ENCODE assay signal across 8 mouse cellular contexts in the genomic region with DNA sequence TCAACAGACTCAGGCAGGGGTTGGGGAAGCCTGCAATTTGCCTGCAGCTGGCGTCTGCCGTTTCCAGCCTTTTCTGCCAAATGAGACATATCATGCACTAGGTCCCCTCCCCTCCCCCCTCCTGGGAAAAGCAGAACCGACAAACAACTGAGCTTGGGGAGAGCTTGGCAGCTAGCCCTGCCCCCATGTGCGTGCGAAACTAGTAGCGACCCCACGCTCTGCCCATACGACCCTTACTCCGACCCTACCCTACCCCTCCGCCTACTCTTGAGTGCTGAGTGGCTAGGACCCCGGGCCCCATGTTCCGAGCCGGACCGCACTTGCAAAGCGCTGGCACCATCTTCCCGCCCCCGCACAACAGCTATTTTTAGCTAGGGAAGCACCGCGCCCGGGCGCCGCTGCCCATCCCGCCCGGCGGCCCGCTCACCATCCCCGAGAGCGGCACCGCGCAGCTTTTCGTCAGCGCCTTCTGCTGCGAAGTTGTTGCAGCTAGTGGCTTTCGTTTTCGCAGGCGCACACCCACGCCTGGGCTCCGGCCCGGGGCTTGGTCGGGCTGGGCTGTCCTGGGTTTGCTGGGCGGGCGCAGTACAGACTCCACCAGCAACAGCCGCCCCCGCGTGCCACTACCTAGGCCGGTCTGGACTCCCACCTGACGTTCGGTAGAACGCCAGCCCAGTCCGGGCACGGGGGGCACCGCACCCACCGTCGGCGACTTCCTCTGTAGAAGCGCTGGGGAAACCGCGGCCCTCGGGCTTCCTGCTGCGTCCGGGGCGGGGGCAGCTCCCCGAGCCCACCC. TPM values are rescaled to one million over a fixed set of nuclear protein-coding genes. Genes with fewer than 3 reads are reported as not detected.
DNase-seq lines count a peak whose midpoint lies in the region; ATAC-seq and TF ChIP-seq lines count a peak whose summit lies in the region.

No protein-coding gene starts in this region.

- no peaks in the 10 kb centered on the region for H3K27me3 ChIP-seq in G1E (ENCODE audit: insufficient read depth, low read length)
- H3K27me3 ChIP-seq in forebrain, embryonic 14.5 days (replicated peaks; ENCODE audit: control insufficient read depth, insufficient read depth, low read length): no peaks in the 10 kb centered on the region
- H3K27me3 ChIP-seq in neural tube, embryonic 15.5 days (replicated peaks): peaks cover 21% of the 10 kb centered on the region; the same call in 1 of the 2 replicates

- H3K9ac ChIP-seq in forebrain, embryonic 14.5 days (ENCODE audit: low read length): peak overlapping the region; percentile 73
- H3K9ac ChIP-seq in neural tube, embryonic 15.5 days (replicated peaks): peak overlapping the region; percentile 49

- DNase-seq in G1E (ENCODE audit: low spot score): peak; percentile 79
- peak; percentile 78 for DNase-seq in cerebellum, adult 11 months
- peak; percentile 88 for DNase-seq in forebrain, embryonic 14.5 days (ENCODE audit: low spot score)
- peak; percentile 82 to 83 for DNase-seq in heart, postnatal 10 days
- peak; percentile 60 to 77 for DNase-seq in layer of hippocampus, adult 18-20 months (ENCODE audit: low spot score in 2 of 2)
- peak; percentile 82 for DNase-seq in lung, adult 2 months
- peak; percentile 76 for DNase-seq in testis, postnatal 14 days (ENCODE audit: low spot score)

- peaks cover 36% of the 10 kb centered on the region for H3K4me1 ChIP-seq in G1E (ENCODE audit: insufficient read depth, low read depth, low read length)
- peaks cover 13% of the 10 kb centered on the region for H3K4me1 ChIP-seq in forebrain, embryonic 14.5 days (ENCODE audit: control insufficient read depth, insufficient read depth, low read length)
- peaks cover 7% of the 10 kb centered on the region for H3K4me1 ChIP-seq in lung, adult 2 months (ENCODE audit: control insufficient read depth, insufficient read depth, low read length)
- peaks cover 44% of the 10 kb centered on the region for H3K4me1 ChIP-seq in neural tube, embryonic 15.5 days

- peak overlapping the region; percentile 100 for H3K4me2 ChIP-seq in forebrain, embryonic 14.5 days (ENCODE audit: low read length)
- peak overlapping the region; percentile 81 for H3K4me2 ChIP-seq in neural tube, embryonic 15.5 days

- peak overlapping the region; percentile 78 for H3K27ac ChIP-seq in forebrain, embryonic 14.5 days (ENCODE audit: low read depth, low read length)
- peak overlapping the region; percentile 74 for H3K27ac ChIP-seq in neural tube, embryonic 15.5 days (replicated peaks)

- whole genome bisulfite sequencing in forebrain, embryonic 14.5 days: under 1% methylated on average over 61 of the region's 63 CpGs
- under 1% methylated on average over 63 of the region's 63 CpGs for WGBS in lung, adult 2 months
- under 1% methylated on average over 63 of the region's 63 CpGs for WGBS in neural tube, embryonic 15.5 days

- H3K4me3 ChIP-seq in G1E (ENCODE audit: low read depth, low read length): peak overlapping the region; percentile 73
- peak overlapping the region; percentile 53 for H3K4me3 ChIP-seq in forebrain, embryonic 14.5 days (ENCODE audit: low read depth, low read length)
- peak overlapping the region; percentile 91 for H3K4me3 ChIP-seq in lung, adult 2 months (replicated peaks; ENCODE audit: extremely low read depth, low read depth, low read length)
- H3K4me3 ChIP-seq in neural tube, embryonic 15.5 days (replicated peaks): peak overlapping the region; percentile 46

- no peaks in the 10 kb centered on the region for H3K9me3 ChIP-seq in G1E (replicated peaks)
- H3K9me3 ChIP-seq in forebrain, embryonic 14.5 days (replicated peaks; ENCODE audit: control insufficient read depth, low read length): no peaks in the 10 kb centered on the region
- no peaks in the 10 kb centered on the region for H3K9me3 ChIP-seq in neural tube, embryonic 15.5 days (replicated peaks)

- H3K36me3 ChIP-seq in G1E (replicated peaks): peaks cover 90% of the 10 kb centered on the region
- peaks cover 25% of the 10 kb centered on the region for H3K36me3 ChIP-seq in forebrain, embryonic 14.5 days (ENCODE audit: control insufficient read depth, insufficient read depth, low read length)
- peaks cover 29% of the 10 kb centered on the region for H3K36me3 ChIP-seq in neural tube, embryonic 15.5 days

- no peak for TF ChIP-seq POLR2A in lung, adult 2 months (IDR thresholded peaks at IDR 0.05; ENCODE audit: borderline replicate concordance, extremely low read depth, low read depth, low read length)

- TF ChIP-seq CTCF in G1E (IDR thresholded peaks at IDR 0.05; ENCODE audit: low read depth, low read length): no peak
- TF ChIP-seq CTCF in lung, adult 2 months (IDR thresholded peaks at IDR 0.05; ENCODE audit: insufficient read depth, low read length): no peak

- peak; percentile 31; the same call in 1 of the 2 replicates for ATAC-seq in G1E (ENCODE audit: extremely low read depth, insufficient number of reproducible peaks, low FRiP score, poor library complexity, severe bottlenecking)
- ATAC-seq in forebrain, embryonic 14.5 days: peak; percentile 77
- peak; percentile 68 for ATAC-seq in neural tube, embryonic 15.5 days (ENCODE audit: low FRiP score)

- intact Hi-C loops in heart, postnatal 10 days (cut with DNase I): no loop called here

RNA-seq across cellular contexts. Expression of a gene that starts 23.5 kb away (rescaled TPM):
- not detected in 2 replicates for total RNA-seq in G1E (2014; fragmentation: Nextera tagmentation)
- 0.05 and 0.06 TPM in 2 replicates for total RNA-seq in G1E (2017)
- polyA plus RNA-seq in G1E (2012): 0.06 and 0.10 TPM in 2 replicates
- polyA plus RNA-seq in forebrain, embryonic 14.5 days (2014; fragmentation: Nextera tagmentation; extraction: Ambion mirVana): 1.3 TPM in 2 replicates
- total RNA-seq in heart, postnatal 10 days (2021): 1 to 10 TPM; 2.8 to 3.4 TPM
- total RNA-seq in layer of hippocampus, adult 18-20 months (2021): 1 to 10 TPM; 1.9 to 2.4 TPM
- 13.4 and 15.3 TPM in 2 replicates for polyA plus RNA-seq in lung, adult 2 months (2012; rRNA removed)
- polyA plus RNA-seq in neural tube, embryonic 15.5 days (2015; fragmentation: Nextera tagmentation; extraction: Ambion mirVana): 16.0 and 16.9 TPM in 2 replicates

Comparison
In these comparisons a context has a peak if more than half of its experiments do, and no peak if none do; other contexts are left out.
1. Peak in every context shown above with its lines: DNase-seq, ATAC-seq, H3K4me3 ChIP-seq and H3K27ac ChIP-seq.